Mouse (Mus musculus) kidney, embryonic 15.5 days (tissue): ENCODE results near the gene Sardh. TPM values are rescaled to one million over a fixed set of nuclear protein-coding genes. Genes with fewer than 3 reads are reported as not detected.

Source experiments
- ATAC-seq: fragments of 200-750 bp; cut with Nextera tagmentation; replicated peaks from 2 replicates; pipeline ENCODE4 v1.8.0; 2017; ENCODE audit warnings: moderate TSS enrichment; ENCODE audit not compliant: low FRiP score
- H3K27ac ChIP-seq: fragments of 300-500 bp; sonication (generic); 2 replicates; pipeline ENCODE4 v1.5.1; 2015; ENCODE audit warnings: mild to moderate bottlenecking, inconsistent platforms
- H3K27me3 ChIP-seq: fragments of 300-500 bp; sonication (generic); 2 replicates; pipeline ENCODE4 v1.6.1; 2015; ENCODE audit warnings: inconsistent platforms
- H3K36me3 ChIP-seq: fragments of 300-500 bp; sonication (generic); 2 replicates; pipeline ENCODE4 v1.6.1; 2015; ENCODE audit warnings: inconsistent platforms
- H3K4me1 ChIP-seq: fragments of 300-500 bp; sonication (generic); 2 replicates; pipeline ENCODE4 v1.6.1; 2015; ENCODE audit warnings: inconsistent platforms
- H3K4me2 ChIP-seq: fragments of 300-500 bp; sonication (generic); 2 replicates; pipeline ENCODE4 v1.6.1; 2015; ENCODE audit warnings: moderate library complexity, mild to moderate bottlenecking, inconsistent platforms
- H3K4me3 ChIP-seq: fragments of 300-500 bp; sonication (generic); replicated peaks from 2 replicates; pipeline ENCODE4 v1.5.1; 2015; ENCODE audit warnings: mild to moderate bottlenecking, inconsistent platforms
- H3K9ac ChIP-seq: fragments of 300-500 bp; sonication (generic); 2 replicates; pipeline ENCODE4 v1.6.1; 2015; ENCODE audit warnings: mild to moderate bottlenecking, inconsistent platforms
- H3K9me3 ChIP-seq: fragments of 300-500 bp; sonication (generic); replicated peaks from 2 replicates; pipeline ENCODE4 v1.6.1; 2016; ENCODE audit warnings: inconsistent platforms
- WGBS: fragments of 180-500 bp; shearing (Covaris S2); methylation state at CpG from one replicate; pipeline ENCODE4 v1.1.7; 2015; ENCODE audit warnings: mixed read lengths; 5-methylcytosine and 5-hydroxymethylcytosine counted together
- polyA plus RNA-seq: library from polyadenylated mRNA; unstranded; fragments of >200 nt; fragmentation: Nextera tagmentation; extraction: Ambion mirVana; gene quantifications from 2 replicates; pipeline ENCODE4 v1.2.1, GENCODE M21; 2015

Gene Sardh
- polyA plus RNA-seq, 1 experiment from 2014 or later = 46.1 TPM

GRCm38 (mm10) chr2:27162656-27163055 lies 85.5 kb downstream of the Sardh start:
- H3K9ac ChIP-seq = no peak overlapping the region
- ATAC-seq = no peak
- H3K36me3 ChIP-seq = no peaks in the 10 kb centered on the region
- H3K9me3 ChIP-seq = no peaks in the 10 kb centered on the region
- no peaks in the 10 kb centered on the region for H3K27me3 ChIP-seq
- WGBS = 54% methylated on average over 11 of the region's 11 CpGs
- no peak overlapping the region for H3K4me3 ChIP-seq
- H3K4me2 ChIP-seq = no peak overlapping the region
- H3K4me1 ChIP-seq = no peaks in the 10 kb centered on the region
- H3K27ac ChIP-seq = no peak overlapping the region

- no peaks in the 10 kb centered on the region for H3K9me3 ChIP-seq
- no peak for ATAC-seq
- H3K4me2 ChIP-seq = no peak overlapping the region
- H3K27ac ChIP-seq = no peak overlapping the region
- 91% methylated on average over 2 of the region's 2 CpGs for WGBS
- no peaks in the 10 kb centered on the region for H3K27me3 ChIP-seq
- H3K4me3 ChIP-seq = no peak overlapping the region
- H3K9ac ChIP-seq = no peak overlapping the region
- no peaks in the 10 kb centered on the region for H3K36me3 ChIP-seq
- no peaks in the 10 kb centered on the region for H3K4me1 ChIP-seq
These were observed 86.6 kb downstream of the Sardh start for GRCm38 (mm10) chr2:27161526-27161925.

- Histone ChIP-seq H3K36me3 (no peaks in the 10 kb centered on the region), H3K27me3 (no peaks in the 10 kb centered on the region), H3K9me3 (no peaks in the 10 kb centered on the region), H3K27ac (no peak overlapping the region), H3K9ac (no peak overlapping the region), H3K4me3 (no peak overlapping the region), H3K4me1 (no peaks in the 10 kb centered on the region), H3K4me2 (no peak overlapping the region)
- no peak for ATAC-seq
- WGBS = 79% methylated on average over 6 of the region's 6 CpGs
These were observed 91.5 kb downstream of the Sardh start for GRCm38 (mm10) chr2:27156596-27156995.

- ATAC-seq = no peak
- H3K4me2 ChIP-seq = no peak overlapping the region
- no peaks in the 10 kb centered on the region for H3K9me3 ChIP-seq
- no peak overlapping the region for H3K9ac ChIP-seq
- 76% methylated on average over 10 of the region's 10 CpGs for WGBS
- H3K27me3 ChIP-seq = no peaks in the 10 kb centered on the region
- H3K27ac ChIP-seq = no peak overlapping the region
- H3K36me3 ChIP-seq = no peaks in the 10 kb centered on the region
- no peaks in the 10 kb centered on the region for H3K4me1 ChIP-seq
- no peak overlapping the region for H3K4me3 ChIP-seq
These were observed 93.5 kb downstream of the Sardh start for GRCm38 (mm10) chr2:27154466-27155185.

GRCm38 (mm10) chr2:27149457-27149856 lies 98.7 kb downstream of the Sardh start:
- H3K27me3 ChIP-seq = 0 out of 2 replicates have a peak, but pooled peaks cover 2% of the 10 kb centered on the region
- H3K9me3 ChIP-seq = no peaks in the 10 kb centered on the region
- no peaks in the 10 kb centered on the region for H3K4me1 ChIP-seq
- WGBS = 3% methylated on average over 2 of the region's 2 CpGs
- no peak overlapping the region for H3K27ac ChIP-seq
- no peak overlapping the region for H3K9ac ChIP-seq
- H3K4me2 ChIP-seq = no peak overlapping the region
- H3K4me3 ChIP-seq = no peak overlapping the region
- no peaks in the 10 kb centered on the region for H3K36me3 ChIP-seq
- no peak for ATAC-seq

- 77% methylated on average over 6 of the region's 6 CpGs for WGBS
- Histone ChIP-seq H3K27me3 (peaks cover 26% of the 10 kb centered on the region), H3K9me3 (no peaks in the 10 kb centered on the region), H3K4me2 (no peak overlapping the region), H3K9ac (no peak overlapping the region), H3K4me3 (no peak overlapping the region), H3K36me3 (no peaks in the 10 kb centered on the region), H3K27ac (no peak overlapping the region), H3K4me1 (peaks cover 5% of the 10 kb centered on the region)
- no peak for ATAC-seq
These were observed 101.3 kb downstream of the Sardh start for GRCm38 (mm10) chr2:27146840-27147239.

- no peak overlapping the region for H3K4me2 ChIP-seq
- H3K9me3 ChIP-seq = no peaks in the 10 kb centered on the region
- H3K27ac ChIP-seq = no peak overlapping the region
- WGBS = 70% methylated on average over 2 of the region's 2 CpGs
- H3K27me3 ChIP-seq = peaks cover 45% of the 10 kb centered on the region
- ATAC-seq = no peak
- peaks cover 8% of the 10 kb centered on the region for H3K4me1 ChIP-seq
- H3K9ac ChIP-seq = no peak overlapping the region
- no peaks in the 10 kb centered on the region for H3K36me3 ChIP-seq
- no peak overlapping the region for H3K4me3 ChIP-seq
These were observed 103.2 kb downstream of the Sardh start for GRCm38 (mm10) chr2:27144957-27145356.

- Histone ChIP-seq H3K27me3 (peaks cover 57% of the 10 kb centered on the region), H3K4me1 (peaks cover 8% of the 10 kb centered on the region), H3K36me3 (no peaks in the 10 kb centered on the region), H3K9me3 (no peaks in the 10 kb centered on the region), H3K4me2 (peak within 1 kb of the TSS; percentile 87), H3K9ac (no peak within 1 kb of the TSS), H3K27ac (no peak within 1 kb of the TSS), H3K4me3 (peak within 1 kb of the TSS; percentile 44)
- ATAC-seq = peak; percentile 75; the same call in 1 of the 2 replicates
- under 1% methylated on average over 59 of the region's 62 CpGs for WGBS
These were observed 106.0 kb downstream of the Sardh start, which contains the start of gene Fam163b for GRCm38 (mm10) chr2:27141950-27142693. Fam163b (minus strand) TSS chr2:27142491.

Other genes starting within 250 kb of the Sardh start
- gene Cacfd1, start 238.4 kb downstream of the Sardh start, polyA plus RNA-seq = 61.0 and 66.1 TPM in 2 replicates
- 0.31 and 0.96 TPM in 2 replicates for gene Slc2a6, start 220.3 kb downstream of the Sardh start, polyA plus RNA-seq
- 3.4 and 5.3 TPM in 2 replicates for gene Mymk, start 176.2 kb downstream of the Sardh start, polyA plus RNA-seq
- 1.3 and 1.7 TPM in 2 replicates for gene Adamtsl2, start 169.0 kb downstream of the Sardh start, polyA plus RNA-seq
- 0.18 and 0.30 TPM in 2 replicates for gene Fam163b, start 105.8 kb downstream of the Sardh start, polyA plus RNA-seq
- 3.5 and 19.1 TPM in 2 replicates for gene Dbh, start 83.1 kb downstream of the Sardh start, polyA plus RNA-seq
- 7.1 and 8.3 TPM in 2 replicates for gene Vav2, start 178.7 kb upstream of the Sardh start, polyA plus RNA-seq
- 10.1 and 11.2 TPM in 2 replicates for gene Brd3os, start 194.0 kb upstream of the Sardh start, polyA plus RNA-seq